Mouse (Mus musculus): ENCODE measurements at regions not wholly inside any gene's neighbourhood (a gene's known extent, or its start where the extent isn't known, plus 50 kb on each side); places are given as distances from the start of the nearest gene placed in this dataset.
A peak's percentile ranks its signal among the peaks of the same experiment; 100 is the strongest.

DNA sequence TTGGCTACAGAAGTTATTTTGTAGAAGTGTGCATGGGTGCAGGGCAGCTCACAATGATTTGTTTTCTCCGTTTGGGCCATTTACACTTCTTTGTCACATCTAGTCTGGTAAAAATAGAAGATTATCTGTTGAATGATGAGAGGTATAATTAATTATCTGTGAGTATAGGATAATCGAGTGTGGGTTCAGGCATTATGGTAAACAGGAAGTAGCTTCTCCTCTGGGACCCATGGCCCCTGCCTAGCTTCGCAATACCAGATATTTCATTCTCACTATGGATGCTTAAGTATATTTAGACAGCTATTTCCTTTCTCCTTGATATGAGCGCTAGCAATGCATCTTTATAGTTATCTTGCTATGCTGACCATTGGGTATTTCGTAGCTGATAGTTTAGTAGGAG lies 1373.7 kb upstream of the Pcdh20 start:
- ATAC-seq (ENCODE audit: low FRiP score) (no peak), DNase-seq (ENCODE audit: low spot score) (no peak)
- Histone ChIP-seq H3K27ac (ENCODE audit: low read depth, low read length) (no peak overlapping the region), H3K27me3 (ENCODE audit: control insufficient read depth, insufficient read depth, low read length) (no peaks in the 10 kb centered on the region), H3K4me2 (replicated peaks; ENCODE audit: low read depth, low read length) (no peak overlapping the region), H3K9ac (ENCODE audit: low read depth, low read length) (no peak overlapping the region), H3K9me3 (ENCODE audit: control insufficient read depth, low read length) (no peaks in the 10 kb centered on the region), H3K36me3 (ENCODE audit: control insufficient read depth, insufficient read depth, low read length) (no peaks in the 10 kb centered on the region), H3K4me3 (ENCODE audit: low read depth, low read length) (no peak overlapping the region), H3K4me1 (replicated peaks; ENCODE audit: control insufficient read depth, insufficient read depth, low read length) (no peaks in the 10 kb centered on the region)
- 85% methylated on average over 5 of the region's 5 CpGs for WGBS

DNA sequence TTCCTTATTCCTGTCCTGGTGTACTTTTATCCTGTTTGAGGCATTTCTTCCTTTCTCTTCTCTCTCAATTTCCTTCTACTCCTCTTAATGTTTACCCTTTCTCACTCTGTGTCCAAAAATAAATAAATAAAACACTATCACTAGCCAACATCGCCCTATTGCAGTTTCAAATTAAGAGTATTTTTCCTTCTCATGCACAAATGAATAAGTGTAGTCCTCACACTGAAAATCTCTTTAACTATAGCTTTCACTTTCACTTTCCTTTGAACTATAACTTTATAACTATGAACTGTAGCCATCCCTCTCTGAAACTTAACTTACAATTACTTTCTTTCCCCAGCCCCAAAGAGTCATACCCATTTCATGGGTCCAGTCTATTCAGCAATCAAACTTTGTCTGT lies 1355.5 kb upstream of the Pcdh20 start:
- no peak overlapping the region for H3K4me2 ChIP-seq (replicated peaks; ENCODE audit: low read depth, low read length)
- DNase-seq (ENCODE audit: low spot score) (no peak), ATAC-seq (ENCODE audit: low FRiP score) (no peak)
- no peaks in the 10 kb centered on the region for H3K36me3 ChIP-seq (ENCODE audit: control insufficient read depth, insufficient read depth, low read length)
- WGBS: 72% methylated on average over 1 of the region's 1 CpGs
- no peaks in the 10 kb centered on the region for H3K4me1 ChIP-seq (replicated peaks; ENCODE audit: control insufficient read depth, insufficient read depth, low read length)
- no peaks in the 10 kb centered on the region for H3K9me3 ChIP-seq (ENCODE audit: control insufficient read depth, low read length)
- no peak overlapping the region for H3K4me3 ChIP-seq (ENCODE audit: low read depth, low read length)
- H3K9ac ChIP-seq (ENCODE audit: low read depth, low read length): no peak overlapping the region
- H3K27me3 ChIP-seq (ENCODE audit: control insufficient read depth, insufficient read depth, low read length): no peaks in the 10 kb centered on the region
- no peak overlapping the region for H3K27ac ChIP-seq (ENCODE audit: low read depth, low read length)

DNA sequence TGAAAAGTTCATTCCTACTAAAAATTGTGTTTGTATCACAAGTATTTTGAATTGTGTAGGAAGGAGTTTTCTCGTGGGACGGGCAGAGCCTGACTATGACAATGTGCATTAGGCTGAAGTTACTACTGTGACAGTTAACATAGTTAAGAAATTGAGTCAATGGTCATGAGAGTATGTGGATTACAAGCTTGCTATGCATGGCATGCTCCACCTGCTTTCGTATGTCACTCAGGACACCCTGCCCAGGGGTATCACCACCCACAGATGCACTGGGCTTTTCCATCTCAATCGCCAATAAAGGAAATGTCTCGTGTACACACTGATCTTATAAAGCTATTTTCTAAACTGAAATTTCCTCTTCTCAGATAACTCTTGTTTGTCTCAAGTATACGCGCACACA lies 1354.8 kb upstream of the Pcdh20 start:
- Histone ChIP-seq H3K9ac (ENCODE audit: low read depth, low read length) (no peak overlapping the region), H3K4me1 (replicated peaks; ENCODE audit: control insufficient read depth, insufficient read depth, low read length) (no peaks in the 10 kb centered on the region), H3K36me3 (ENCODE audit: control insufficient read depth, insufficient read depth, low read length) (no peaks in the 10 kb centered on the region), H3K27me3 (ENCODE audit: control insufficient read depth, insufficient read depth, low read length) (no peaks in the 10 kb centered on the region), H3K27ac (ENCODE audit: low read depth, low read length) (no peak overlapping the region), H3K4me3 (ENCODE audit: low read depth, low read length) (no peak overlapping the region), H3K4me2 (replicated peaks; ENCODE audit: low read depth, low read length) (no peak overlapping the region), H3K9me3 (ENCODE audit: control insufficient read depth, low read length) (no peaks in the 10 kb centered on the region)
- no peak for DNase-seq (ENCODE audit: low spot score)
- WGBS: 83% methylated on average over 7 of the region's 7 CpGs
- no peak for ATAC-seq (ENCODE audit: low FRiP score)

DNA sequence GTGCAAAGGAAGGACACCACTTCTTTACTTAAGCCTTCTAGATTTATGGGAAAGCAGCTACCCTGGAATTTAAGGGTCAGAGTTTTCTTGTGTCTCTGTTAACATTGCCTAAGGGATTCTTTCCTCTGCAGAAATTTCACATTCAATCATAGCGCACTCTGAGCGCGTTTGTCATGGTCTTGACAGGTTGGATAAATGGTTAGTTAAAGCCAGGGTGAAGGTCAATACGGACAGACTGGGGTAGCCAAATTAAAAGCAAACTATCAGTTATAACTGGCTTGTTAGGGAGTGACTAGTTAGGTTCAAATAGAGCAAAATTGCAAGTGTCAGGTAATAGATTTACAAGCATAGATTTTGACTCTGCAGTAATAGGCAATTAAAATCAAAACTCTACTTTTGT lies 1352.2 kb upstream of the Pcdh20 start:
- ATAC-seq (ENCODE audit: low FRiP score) (peak; percentile 55), DNase-seq (ENCODE audit: low spot score) (peak; percentile 30)
- Histone ChIP-seq H3K36me3 (ENCODE audit: control insufficient read depth, insufficient read depth, low read length) (no peaks in the 10 kb centered on the region), H3K4me2 (replicated peaks; ENCODE audit: low read depth, low read length) (no peak overlapping the region), H3K27ac (ENCODE audit: low read depth, low read length) (no peak overlapping the region), H3K9ac (ENCODE audit: low read depth, low read length) (no peak overlapping the region), H3K4me3 (ENCODE audit: low read depth, low read length) (no peak overlapping the region), H3K27me3 (ENCODE audit: control insufficient read depth, insufficient read depth, low read length) (no peaks in the 10 kb centered on the region), H3K4me1 (replicated peaks; ENCODE audit: control insufficient read depth, insufficient read depth, low read length) (no peaks in the 10 kb centered on the region), H3K9me3 (ENCODE audit: control insufficient read depth, low read length) (no peaks in the 10 kb centered on the region)
- WGBS: 22% methylated on average over 4 of the region's 4 CpGs

DNA sequence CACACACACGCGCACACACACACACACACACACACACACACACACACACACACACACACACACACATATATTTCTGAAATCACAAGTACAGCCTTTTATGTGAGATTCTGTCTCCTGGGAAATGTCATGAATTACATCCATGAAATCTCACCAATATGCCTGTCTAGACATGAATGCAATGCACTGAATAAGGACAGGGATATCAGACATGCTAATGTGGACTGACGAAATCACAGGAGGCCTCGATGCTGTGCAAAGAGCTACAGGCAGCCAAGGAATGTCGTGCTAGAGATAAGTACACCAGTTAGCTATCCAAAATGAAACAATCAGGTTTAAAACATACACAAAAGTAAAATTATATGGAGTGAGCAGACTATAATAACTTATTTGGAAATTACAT lies 1351.0 kb upstream of the Pcdh20 start:
- H3K4me3 ChIP-seq (ENCODE audit: low read depth, low read length): no peak overlapping the region
- no peak overlapping the region for H3K27ac ChIP-seq (ENCODE audit: low read depth, low read length)
- H3K4me1 ChIP-seq (replicated peaks; ENCODE audit: control insufficient read depth, insufficient read depth, low read length): no peaks in the 10 kb centered on the region
- H3K4me2 ChIP-seq (replicated peaks; ENCODE audit: low read depth, low read length): no peak overlapping the region
- ATAC-seq (ENCODE audit: low FRiP score) (peak; percentile 72; the same call in 1 of the 2 replicates), DNase-seq (ENCODE audit: low spot score) (peak; percentile 39)
- no peaks in the 10 kb centered on the region for H3K27me3 ChIP-seq (ENCODE audit: control insufficient read depth, insufficient read depth, low read length)
- no peaks in the 10 kb centered on the region for H3K9me3 ChIP-seq (ENCODE audit: control insufficient read depth, low read length)
- WGBS: 53% methylated on average over 5 of the region's 5 CpGs
- H3K9ac ChIP-seq (ENCODE audit: low read depth, low read length): no peak overlapping the region
- H3K36me3 ChIP-seq (ENCODE audit: control insufficient read depth, insufficient read depth, low read length): no peaks in the 10 kb centered on the region

DNA sequence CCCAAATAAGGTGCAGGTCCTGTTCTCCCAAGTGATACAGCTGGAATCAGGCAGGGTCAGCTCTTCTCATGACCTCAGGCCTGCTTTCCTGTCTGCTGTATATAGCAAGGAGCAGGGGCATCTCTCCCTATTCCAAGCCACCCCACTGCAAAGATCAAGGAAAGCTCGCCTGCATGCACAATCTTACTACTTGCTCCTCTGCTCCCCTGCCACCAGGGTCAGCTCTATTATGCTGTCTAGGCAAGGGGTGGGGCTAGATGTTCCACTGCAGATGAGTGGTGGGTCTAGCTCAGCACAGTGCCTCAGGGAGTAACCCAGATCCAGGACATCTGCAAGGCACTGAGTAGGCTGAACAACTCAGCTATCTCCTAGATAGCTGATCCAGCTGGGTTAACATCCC lies 1335.6 kb upstream of the Pcdh20 start:
- H3K27ac ChIP-seq (ENCODE audit: low read depth, low read length): no peak overlapping the region
- DNase-seq (ENCODE audit: low spot score) (no peak), ATAC-seq (ENCODE audit: low FRiP score) (peak; percentile 45; the same call in 1 of the 2 replicates)
- no peaks in the 10 kb centered on the region for H3K4me1 ChIP-seq (replicated peaks; ENCODE audit: control insufficient read depth, insufficient read depth, low read length)
- H3K36me3 ChIP-seq (ENCODE audit: control insufficient read depth, insufficient read depth, low read length): no peaks in the 10 kb centered on the region
- no peaks in the 10 kb centered on the region for H3K9me3 ChIP-seq (ENCODE audit: control insufficient read depth, low read length)
- H3K27me3 ChIP-seq (ENCODE audit: control insufficient read depth, insufficient read depth, low read length): no peaks in the 10 kb centered on the region
- H3K4me2 ChIP-seq (replicated peaks; ENCODE audit: low read depth, low read length): no peak overlapping the region
- WGBS: 71% methylated on average over 1 of the region's 1 CpGs
- no peak overlapping the region for H3K9ac ChIP-seq (ENCODE audit: low read depth, low read length)
- no peak overlapping the region for H3K4me3 ChIP-seq (ENCODE audit: low read depth, low read length)

DNA sequence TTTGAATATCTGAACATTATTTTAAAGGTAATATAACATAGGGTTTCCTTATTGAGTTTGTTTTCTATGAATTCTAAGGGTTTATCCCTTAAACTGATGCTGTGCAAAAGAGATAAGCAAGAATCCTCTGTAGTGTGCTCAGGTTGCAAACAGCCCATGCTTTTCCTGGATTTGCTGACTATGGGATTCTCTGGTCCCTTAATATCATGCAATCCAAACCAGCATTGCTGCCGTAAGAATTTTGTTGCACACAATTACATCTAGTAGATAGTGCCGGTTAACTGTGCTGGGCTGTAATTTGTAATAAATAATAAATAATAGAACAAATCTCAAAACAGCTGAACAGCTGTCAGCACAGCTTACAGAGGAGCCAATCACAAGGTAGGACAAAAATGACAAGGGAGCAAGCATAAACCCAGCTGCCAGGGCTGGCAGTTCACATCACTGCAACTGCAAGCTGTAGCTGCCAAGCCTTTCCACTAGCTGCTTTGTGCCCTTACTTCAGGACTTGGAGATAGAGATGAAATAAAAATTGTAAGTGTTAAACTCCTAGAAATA lies 1333.6 kb upstream of the Pcdh20 start:
- Histone ChIP-seq H3K4me3 (ENCODE audit: low read depth, low read length) (no peak overlapping the region), H3K4me1 (replicated peaks; ENCODE audit: control insufficient read depth, insufficient read depth, low read length) (no peaks in the 10 kb centered on the region), H3K27ac (ENCODE audit: low read depth, low read length) (no peak overlapping the region), H3K4me2 (replicated peaks; ENCODE audit: low read depth, low read length) (no peak overlapping the region), H3K36me3 (ENCODE audit: control insufficient read depth, insufficient read depth, low read length) (no peaks in the 10 kb centered on the region), H3K9me3 (ENCODE audit: control insufficient read depth, low read length) (no peaks in the 10 kb centered on the region), H3K27me3 (ENCODE audit: control insufficient read depth, insufficient read depth, low read length) (no peaks in the 10 kb centered on the region), H3K9ac (ENCODE audit: low read depth, low read length) (no peak overlapping the region)
- ATAC-seq (ENCODE audit: low FRiP score) (peak; percentile 27; the same call in 1 of the 2 replicates), DNase-seq (ENCODE audit: low spot score) (no peak)
- WGBS: 88% methylated on average over 2 of the region's 2 CpGs

DNA sequence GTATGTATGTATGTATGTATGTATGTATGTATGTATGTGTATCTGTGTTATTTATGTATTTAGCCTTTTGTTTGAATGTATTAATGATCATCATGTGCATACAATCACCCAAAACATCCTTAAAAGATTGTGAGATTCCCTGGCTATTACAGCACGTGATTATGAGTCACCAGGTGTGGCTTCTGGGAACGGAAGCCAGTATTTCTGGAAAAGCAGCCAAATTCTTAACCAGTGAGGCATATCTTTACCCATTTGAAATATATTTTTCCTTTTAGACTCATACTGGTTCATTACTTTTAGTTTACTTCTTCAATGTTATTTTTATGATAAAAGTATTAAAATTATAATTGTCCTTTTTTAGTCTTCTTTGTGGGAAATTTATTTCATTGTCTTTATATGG lies 1284.6 kb upstream of the Pcdh20 start:
- no peak overlapping the region for H3K4me2 ChIP-seq (replicated peaks; ENCODE audit: low read depth, low read length)
- H3K9me3 ChIP-seq (ENCODE audit: control insufficient read depth, low read length): no peaks in the 10 kb centered on the region
- no peaks in the 10 kb centered on the region for H3K36me3 ChIP-seq (ENCODE audit: control insufficient read depth, insufficient read depth, low read length)
- no peaks in the 10 kb centered on the region for H3K4me1 ChIP-seq (replicated peaks; ENCODE audit: control insufficient read depth, insufficient read depth, low read length)
- no peak for ATAC-seq (ENCODE audit: low FRiP score)
- H3K9ac ChIP-seq (ENCODE audit: low read depth, low read length): no peak overlapping the region
- DNase-seq (ENCODE audit: low spot score): no peak
- H3K27ac ChIP-seq (ENCODE audit: low read depth, low read length): no peak overlapping the region
- no peak overlapping the region for H3K4me3 ChIP-seq (ENCODE audit: low read depth, low read length)
- H3K27me3 ChIP-seq (ENCODE audit: control insufficient read depth, insufficient read depth, low read length): no peaks in the 10 kb centered on the region
- WGBS: 73% methylated on average over 2 of the region's 2 CpGs

- Histone ChIP-seq H3K36me3 (ENCODE audit: control insufficient read depth, insufficient read depth, low read length) (no peaks in the 10 kb centered on the region), H3K27ac (ENCODE audit: low read depth, low read length) (no peak overlapping the region), H3K27me3 (ENCODE audit: control insufficient read depth, insufficient read depth, low read length) (no peaks in the 10 kb centered on the region), H3K9me3 (ENCODE audit: control insufficient read depth, low read length) (no peaks in the 10 kb centered on the region), H3K4me3 (ENCODE audit: low read depth, low read length) (no peak overlapping the region), H3K4me1 (replicated peaks; ENCODE audit: control insufficient read depth, insufficient read depth, low read length) (no peaks in the 10 kb centered on the region), H3K4me2 (replicated peaks; ENCODE audit: low read depth, low read length) (no peak overlapping the region), H3K9ac (ENCODE audit: low read depth, low read length) (no peak overlapping the region)
- ATAC-seq (ENCODE audit: low FRiP score): no peak
- WGBS: 94% methylated on average over 2 of the region's 2 CpGs
- no peak for DNase-seq (ENCODE audit: low spot score)
Measured at GRCm38 (mm10) chr14:89713711-89714110, 1242.5 kb upstream of the Pcdh20 start.

Measured in hindbrain, embryonic 11.5 days (tissue).